Mouse (Mus musculus) kidney, adult 2 months (tissue): Measurements from ENCODE around the gene Kcnh6. TPM values are rescaled to one million over a fixed set of nuclear protein-coding genes. Genes with fewer than 3 reads are reported as not detected.

Experiments
- DNase-seq: peaks from one replicate; pipeline ENCODE4 v3.0.0; 2021
- H3K27ac ChIP-seq: fragments of 200-500 bp; 2 replicates; pipeline ENCODE4 v1.5.1; 2012; ENCODE audit warnings: low read depth, low read length, control low read depth, inconsistent platforms; ENCODE audit not compliant: insufficient read depth
- H3K27me3 ChIP-seq: fragments of 200-500 bp; replicated peaks from 2 replicates; pipeline ENCODE4 v1.6.1; 2012; ENCODE audit warnings: mild to moderate bottlenecking, moderate library complexity, low read length, inconsistent platforms; ENCODE audit not compliant: control insufficient read depth, insufficient read depth
- H3K36me3 ChIP-seq: fragments of 200-500 bp; 2 replicates; pipeline ENCODE4 v1.6.1; 2012; ENCODE audit warnings: mild to moderate bottlenecking, moderate library complexity, low read length, inconsistent platforms; ENCODE audit not compliant: control insufficient read depth, insufficient read depth
- H3K4me1 ChIP-seq: fragments of 200-500 bp; 2 replicates; pipeline ENCODE4 v1.6.1; 2011; ENCODE audit warnings: low read length; ENCODE audit not compliant: control insufficient read depth, insufficient read depth
- H3K4me3 ChIP-seq: fragments of 200-500 bp; 2 replicates; pipeline ENCODE4 v1.5.1; 2011; ENCODE audit warnings: mild to moderate bottlenecking, low read depth, low read length, control low read depth; ENCODE audit not compliant: insufficient read depth
- CTCF ChIP-seq: fragments of 200-500 bp; conservative IDR thresholded peaks from 2 replicates; pipeline ENCODE4 v1.5.1; 2011; ENCODE audit warnings: low read depth, mild to moderate bottlenecking, control low read depth, low read length, moderate library complexity, mixed read lengths; ENCODE audit not compliant: insufficient read depth, insufficient read length
- POLR2A ChIP-seq: fragments of 200-500 bp; IDR thresholded peaks from one replicate; pipeline ENCODE4 v1.6.1; 2011; ENCODE audit warnings: low read depth, low read length, control low read depth
- WGBS: fragments of 180-500 bp; shearing (Covaris S2); methylation state at CpG from one replicate; pipeline ENCODE4 v1.1.7; 2018; 5-methylcytosine and 5-hydroxymethylcytosine counted together
- polyA plus RNA-seq: library from polyadenylated mRNA; depleted of rRNA; stranded (reverse); fragments of >200 nt; gene quantifications from 2 replicates; pipeline ENCODE4 v1.2.3, GENCODE M21; 2012

The Kcnh6 gene
- polyA plus RNA-seq, 1 experiment: 0.06 TPM

GRCm38 (mm10) chr11:106046584-106046983 lies 38.7 kb downstream of the Kcnh6 start:
- H3K4me3 ChIP-seq: no peak overlapping the region
- DNase-seq: peak; percentile 24
- no peak overlapping the region for H3K27ac ChIP-seq
- peaks cover 4% of the 10 kb centered on the region; the same call in 1 of the 2 replicates for H3K4me1 ChIP-seq
- TF ChIP-seq CTCF (no peak), POLR2A (no peak)
- WGBS: 69% methylated on average over 9 of the region's 9 CpGs
- H3K27me3 ChIP-seq: no peaks in the 10 kb centered on the region
- H3K36me3 ChIP-seq: no peaks in the 10 kb centered on the region

- TF ChIP-seq POLR2A (no peak), CTCF (no peak)
- 77% methylated on average over 2 of the region's 2 CpGs for WGBS
- H3K27ac ChIP-seq: no peak overlapping the region
These were observed 46.0 kb downstream of the Kcnh6 start for GRCm38 (mm10) chr11:106053921-106054320.

GRCm38 (mm10) chr11:106054600-106054999 lies 46.7 kb downstream of the Kcnh6 start:
- Histone ChIP-seq H3K36me3 (no peaks in the 10 kb centered on the region; the same call in none of the 2 replicates), H3K4me3 (no peak overlapping the region), H3K27ac (no peak overlapping the region), H3K4me1 (no peaks in the 10 kb centered on the region), H3K27me3 (no peaks in the 10 kb centered on the region)
- no peak for DNase-seq
- TF ChIP-seq POLR2A (no peak), CTCF (no peak)
- 95% methylated on average over 8 of the region's 8 CpGs for WGBS

More at GRCm38 (mm10) chr11:106053921-106054320, 46.0 kb downstream of the Kcnh6 start:
- no peak overlapping the region for H3K4me3 ChIP-seq
- no peaks in the 10 kb centered on the region for H3K4me1 ChIP-seq
- DNase-seq: no peak
- no peaks in the 10 kb centered on the region for H3K27me3 ChIP-seq
- H3K36me3 ChIP-seq: no peaks in the 10 kb centered on the region; the same call in none of the 2 replicates

- Histone ChIP-seq H3K27ac (no peak overlapping the region), H3K27me3 (no peaks in the 10 kb centered on the region), H3K4me1 (no peaks in the 10 kb centered on the region), H3K4me3 (no peak overlapping the region), H3K36me3 (no peaks in the 10 kb centered on the region; the same call in none of the 2 replicates)
- TF ChIP-seq CTCF: no peak
- TF ChIP-seq POLR2A: no peak
- no peak for DNase-seq
- 80% methylated on average over 6 of the region's 6 CpGs for WGBS
These were observed 47.4 kb downstream of the Kcnh6 start for GRCm38 (mm10) chr11:106055341-106055740.

GRCm38 (mm10) chr11:106056819-106057491 lies 49.0 kb downstream of the Kcnh6 start:
- no peak overlapping the region for H3K27ac ChIP-seq
- TF ChIP-seq CTCF (no peak), POLR2A (no peak)

GRCm38 (mm10) chr11:106058020-106058419 lies 50.1 kb downstream of the Kcnh6 start:
- no peak overlapping the region for H3K27ac ChIP-seq
- H3K36me3 ChIP-seq: no peaks in the 10 kb centered on the region; the same call in none of the 2 replicates
- H3K27me3 ChIP-seq: no peaks in the 10 kb centered on the region
- DNase-seq: no peak
- TF ChIP-seq CTCF: no peak
- no peak for TF ChIP-seq POLR2A
- H3K4me1 ChIP-seq: no peaks in the 10 kb centered on the region
- H3K4me3 ChIP-seq: no peak overlapping the region
- WGBS: 77% methylated on average over 8 of the region's 8 CpGs

More at GRCm38 (mm10) chr11:106056819-106057491, 49.0 kb downstream of the Kcnh6 start:
- Histone ChIP-seq H3K36me3 (no peaks in the 10 kb centered on the region; the same call in none of the 2 replicates), H3K4me3 (no peak overlapping the region), H3K4me1 (no peaks in the 10 kb centered on the region), H3K27me3 (no peaks in the 10 kb centered on the region)
- no peak for DNase-seq
- 90% methylated on average over 8 of the region's 8 CpGs for WGBS

GRCm38 (mm10) chr11:106060549-106060948 lies 52.6 kb downstream of the Kcnh6 start:
- no peaks in the 10 kb centered on the region for H3K27me3 ChIP-seq
- H3K27ac ChIP-seq: no peak overlapping the region
- 91% methylated on average over 1 of the region's 1 CpGs for WGBS

More at GRCm38 (mm10) chr11:106060549-106060948, 52.6 kb downstream of the Kcnh6 start:
- no peak overlapping the region for H3K4me3 ChIP-seq
- TF ChIP-seq POLR2A (no peak), CTCF (no peak)
- peaks cover 6% of the 10 kb centered on the region; the same call in 1 of the 2 replicates for H3K4me1 ChIP-seq
- DNase-seq: no peak
- H3K36me3 ChIP-seq: no peaks in the 10 kb centered on the region; the same call in 1 of the 2 replicates
